Mouse (Mus musculus): ENCODE data around the gene Rbm47.

The Rbm47 gene

DNA sequence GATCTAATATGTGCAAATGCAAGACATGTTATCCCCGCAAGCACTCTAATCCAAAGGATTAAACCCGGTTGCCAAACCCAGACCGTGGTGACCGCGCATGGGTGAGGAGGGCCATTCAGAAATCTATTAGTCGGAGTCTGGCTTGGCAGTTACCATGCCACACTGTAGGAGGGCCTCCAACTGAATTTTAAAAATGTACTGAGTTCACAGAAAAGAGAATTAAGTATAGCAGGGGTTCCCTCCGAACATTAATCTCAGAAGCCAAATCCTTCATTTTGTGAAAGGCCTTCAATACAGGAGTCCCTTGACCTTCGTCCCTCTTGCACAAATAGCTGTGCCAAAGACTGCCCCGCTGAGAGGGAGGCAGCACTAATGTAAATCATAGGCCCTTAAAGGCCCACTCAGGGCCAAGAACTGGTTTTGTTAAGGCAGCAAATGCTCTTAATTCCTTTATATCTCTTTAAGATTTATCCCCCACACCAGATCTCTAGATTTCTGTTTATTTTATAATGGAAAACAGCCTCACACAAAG is 16.4 kb downstream of the Rbm47 start:
- no peak for DNase-seq

DNA sequence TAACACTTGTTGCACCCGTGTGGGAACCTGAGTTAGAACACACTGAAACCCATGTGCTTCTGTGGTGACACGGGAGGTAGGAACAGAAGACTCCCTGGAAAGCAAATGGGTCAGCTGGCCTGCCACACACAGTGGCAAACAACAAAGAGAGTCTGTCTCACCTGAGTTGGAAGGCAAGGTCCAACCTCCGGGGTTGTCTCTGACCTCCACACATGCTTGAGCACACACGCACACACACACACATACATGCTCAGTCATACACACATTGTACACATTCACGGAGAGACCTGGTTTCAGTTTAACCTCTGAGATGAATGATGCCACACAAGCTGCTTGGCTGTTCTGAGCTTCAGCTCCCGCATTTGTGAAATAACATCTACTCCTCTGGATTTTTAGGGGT is 18.3 kb downstream of the Rbm47 start:
- DNase-seq = no peak

DNA sequence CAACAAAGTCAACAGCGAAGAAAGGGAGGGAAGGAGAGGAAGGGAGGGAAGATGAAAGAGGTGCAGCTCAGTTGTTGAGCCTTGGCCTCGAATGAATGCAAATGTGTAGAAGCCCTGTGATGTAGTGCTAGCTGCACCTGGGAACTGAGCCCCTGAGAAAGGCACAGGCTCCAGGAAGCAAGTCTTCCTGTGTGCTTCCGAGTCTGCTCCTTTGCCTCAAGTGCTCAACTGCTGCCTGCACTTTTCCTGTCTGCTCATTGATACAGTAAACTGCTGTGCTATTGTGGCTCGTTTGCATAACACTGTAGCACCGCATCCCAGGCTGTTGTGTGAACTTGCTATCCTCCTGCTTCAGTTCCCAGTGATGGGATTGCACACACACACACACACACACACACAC is 19.4 kb downstream of the Rbm47 start:
- DNase-seq = peak; percentile 58

DNA sequence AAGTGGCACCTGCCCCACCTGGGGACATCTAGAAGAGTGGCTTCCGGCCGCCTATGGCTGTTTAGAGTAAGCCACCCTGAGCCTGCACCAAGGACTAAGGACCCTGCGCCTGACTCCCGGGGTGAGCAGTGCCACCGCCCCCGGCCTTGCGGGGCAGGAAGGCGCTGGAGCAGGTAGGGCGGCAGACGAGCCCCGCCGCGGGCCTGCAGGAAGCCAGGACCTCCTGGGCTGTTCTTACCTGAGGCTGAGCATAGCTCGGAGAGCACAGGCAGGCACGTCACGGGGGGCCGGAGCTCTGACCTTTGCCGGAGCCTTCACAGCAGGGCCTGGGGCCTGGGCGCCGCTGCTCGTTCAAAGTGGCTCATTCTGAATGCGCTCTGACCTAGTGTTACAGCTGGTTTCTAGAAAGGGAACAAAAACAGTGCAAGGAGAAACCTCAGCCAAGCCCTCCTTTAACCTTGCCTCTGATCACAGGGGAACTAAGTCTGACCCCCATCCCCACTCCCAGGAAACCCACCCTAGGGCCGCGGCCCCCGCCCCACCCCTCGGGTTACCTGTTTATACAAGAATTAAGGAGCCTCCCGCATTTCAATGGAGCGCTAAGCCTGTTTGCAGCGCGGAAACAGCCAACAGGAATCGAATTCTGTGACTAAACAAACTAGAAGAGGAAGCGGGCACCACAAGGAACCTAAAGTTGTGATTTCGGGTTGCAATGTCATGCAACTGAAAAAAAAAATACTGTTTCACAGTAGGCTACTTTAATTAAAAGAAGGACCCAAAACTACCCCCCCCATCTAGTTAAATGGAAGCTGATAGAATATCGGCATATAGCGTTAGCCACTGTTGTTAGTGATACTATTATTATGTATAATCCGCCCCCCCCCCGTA is 21.4 kb downstream of the Rbm47 start:
- DNase-seq = peak; percentile 69

DNA sequence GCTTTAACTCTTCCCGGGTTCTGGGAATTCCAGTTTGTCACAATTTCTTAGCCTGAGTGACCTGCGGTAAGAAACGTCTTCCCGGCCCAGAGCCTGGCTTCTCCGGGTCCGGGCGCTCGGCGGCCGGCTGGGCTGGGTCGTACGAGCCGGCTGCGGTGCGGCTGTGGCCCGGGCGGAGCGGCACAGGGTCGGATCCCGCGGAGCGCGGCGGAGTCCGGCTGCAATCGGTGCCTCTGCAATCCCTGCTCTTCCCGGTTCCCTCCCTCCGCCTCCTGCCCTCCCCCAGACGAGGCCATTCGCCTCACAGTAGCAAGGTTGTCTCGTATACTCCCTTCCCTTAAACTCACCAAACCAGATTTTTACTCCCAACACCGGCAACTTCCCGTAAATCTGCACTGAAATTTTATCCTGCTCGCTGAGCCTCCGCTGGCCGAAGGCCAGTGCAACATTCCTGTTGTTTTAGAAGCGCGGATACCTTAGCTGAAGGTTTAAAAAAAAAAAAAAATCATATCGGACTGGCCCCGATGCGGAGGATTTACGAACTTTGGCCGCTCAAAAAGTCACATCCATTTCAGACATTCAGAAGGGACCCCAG is 22.1 kb downstream of the Rbm47 start:
- DNase-seq = peak; percentile 39

DNA sequence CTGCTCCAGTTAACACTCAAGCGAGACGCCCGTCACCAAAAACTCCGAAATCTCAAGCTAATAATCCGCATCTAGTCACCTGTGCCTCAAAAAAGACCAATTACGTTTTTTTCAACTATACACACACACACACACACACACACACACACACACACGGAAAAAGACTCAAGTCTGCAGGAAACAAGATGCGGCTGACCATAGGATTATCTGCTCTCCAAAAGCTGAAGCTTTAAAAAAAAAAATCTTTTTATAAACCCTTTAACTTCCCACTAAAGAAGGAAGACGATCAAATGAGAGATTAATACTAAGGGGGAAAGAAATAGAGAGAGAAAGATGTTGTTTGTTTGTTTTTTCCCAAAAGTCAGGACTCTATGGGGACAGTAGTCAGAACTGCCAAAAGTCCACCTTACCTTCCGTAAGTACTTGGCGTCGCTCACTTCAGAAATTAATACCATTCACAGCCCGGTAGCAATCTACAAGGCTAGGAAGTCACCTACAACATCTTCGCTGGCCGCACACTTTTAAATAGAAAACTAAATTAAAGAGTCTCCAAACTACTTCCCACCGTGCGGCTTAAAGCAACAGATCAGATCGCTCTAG is 22.7 kb downstream of the Rbm47 start:
- no peak for DNase-seq

DNA sequence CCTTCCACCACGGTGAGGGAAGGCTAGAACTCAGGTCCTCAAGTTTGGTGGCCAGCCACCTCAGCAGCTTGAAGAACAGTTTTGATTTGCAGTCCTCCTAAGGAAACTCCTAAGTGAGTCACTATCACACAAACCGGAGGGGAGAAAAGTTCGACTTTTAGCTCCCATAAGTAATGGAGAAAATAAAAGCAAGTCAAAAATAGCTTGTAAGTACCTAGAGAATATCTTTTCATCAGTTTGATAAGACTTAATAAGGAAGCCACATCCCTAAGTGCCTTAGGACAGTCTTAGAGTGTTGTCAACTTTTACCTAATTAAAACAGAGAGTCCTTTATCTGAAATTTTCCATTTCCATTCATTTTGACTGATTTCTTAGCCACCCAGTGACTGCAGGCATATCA is 23.3 kb downstream of the Rbm47 start:
- no peak for DNase-seq

DNA sequence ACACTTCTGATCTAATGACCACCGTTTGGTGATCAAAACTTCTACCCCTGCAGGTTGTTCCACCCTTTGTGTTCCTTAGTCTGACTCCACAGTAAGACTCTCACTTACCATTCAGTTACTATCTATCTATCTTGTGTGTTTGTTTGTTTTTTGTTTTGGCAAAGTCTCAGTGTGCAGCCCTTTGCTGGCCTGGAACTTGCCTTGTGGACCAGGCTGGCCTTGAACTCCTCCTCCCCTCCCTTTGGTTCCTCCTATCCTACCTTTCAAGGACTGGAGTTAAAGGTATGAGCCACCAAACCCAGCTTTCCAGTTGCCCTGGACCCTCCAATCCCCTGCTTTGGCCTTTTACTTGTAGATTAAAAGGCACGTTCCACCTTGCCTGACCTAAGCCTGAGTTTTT is 23.8 kb downstream of the Rbm47 start:
- no peak for DNase-seq

DNA sequence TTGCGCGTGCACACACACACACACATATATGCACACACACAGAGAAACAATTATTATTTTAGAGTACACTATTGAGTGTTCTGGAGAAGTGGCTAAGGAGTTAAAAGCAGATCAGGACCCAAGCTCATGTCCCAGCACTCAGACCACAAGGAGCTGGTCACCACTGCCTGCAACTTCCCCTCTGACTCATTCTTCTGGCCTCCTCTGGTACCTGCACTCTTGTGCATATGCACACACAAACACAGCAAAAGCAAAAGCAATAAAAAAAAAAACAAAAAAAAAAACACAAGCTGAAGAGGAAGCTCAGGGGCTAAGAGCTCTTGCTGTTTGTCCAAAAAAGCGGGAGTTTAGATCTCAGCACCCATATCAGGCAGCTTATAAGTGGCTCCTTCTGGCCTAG is 25.6 kb downstream of the Rbm47 start:
- DNase-seq = no peak

DNA sequence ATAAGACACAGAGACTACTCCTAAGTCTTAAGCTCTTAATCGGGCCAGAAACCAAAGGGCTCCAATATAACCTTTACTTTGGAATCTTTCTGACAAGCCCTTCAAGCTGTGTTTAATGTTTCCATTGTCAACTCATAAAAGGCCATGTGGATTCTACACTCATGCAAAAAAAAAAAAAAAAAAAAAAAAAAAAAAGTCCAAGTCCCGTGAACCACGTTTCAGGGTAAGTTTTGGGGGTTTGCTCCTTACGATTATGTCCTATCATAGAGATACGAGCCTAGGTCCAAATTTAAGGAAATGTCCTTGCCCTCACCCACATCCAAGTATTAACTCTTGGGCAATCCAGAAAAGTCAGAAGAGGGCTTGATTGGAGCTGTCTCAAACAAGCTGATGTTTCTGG is 27.3 kb downstream of the Rbm47 start:
- no peak for DNase-seq

DNA sequence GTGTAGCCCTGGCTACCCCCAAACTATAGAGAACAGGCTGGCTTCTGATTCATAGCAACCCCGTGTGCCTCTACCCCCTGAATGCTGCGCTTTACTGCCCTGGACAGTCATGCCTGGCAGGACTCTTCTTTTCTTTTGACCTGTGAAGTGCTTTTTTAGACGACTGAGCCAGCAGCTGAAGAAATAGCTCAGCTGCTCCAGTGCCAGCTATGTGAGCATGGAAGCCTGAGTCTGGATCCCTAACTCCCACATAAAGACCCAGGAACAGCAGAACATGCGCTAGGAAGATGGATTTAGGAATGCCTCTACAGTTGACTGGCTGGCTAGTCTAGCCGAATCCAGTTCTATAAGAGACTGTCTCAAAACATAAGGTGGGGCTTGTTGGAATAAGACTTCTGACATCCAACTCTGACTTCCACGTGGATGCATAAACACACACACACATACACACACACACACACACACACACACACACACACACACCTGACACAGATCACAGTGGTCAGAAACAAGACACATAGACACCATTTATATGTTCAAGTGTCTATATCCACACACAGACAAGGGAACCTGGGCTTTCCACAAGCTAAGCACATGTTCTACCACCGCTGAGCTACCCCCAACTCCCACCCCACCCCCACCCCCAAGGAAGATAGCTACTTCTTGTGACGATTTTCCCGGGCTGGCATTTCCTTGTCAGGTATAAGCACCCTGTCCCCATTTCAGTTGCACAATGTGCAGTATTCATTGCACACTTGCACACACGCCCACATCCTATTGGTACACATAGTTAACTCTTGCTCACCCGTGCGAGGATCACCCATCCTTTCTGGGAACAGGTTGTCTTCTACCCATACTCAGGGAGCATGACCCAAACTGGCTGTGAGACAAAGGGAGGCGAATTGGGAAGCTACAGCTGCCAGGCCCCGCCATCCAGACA is 29.6 kb downstream of the Rbm47 start:
- no peak for DNase-seq

DNA sequence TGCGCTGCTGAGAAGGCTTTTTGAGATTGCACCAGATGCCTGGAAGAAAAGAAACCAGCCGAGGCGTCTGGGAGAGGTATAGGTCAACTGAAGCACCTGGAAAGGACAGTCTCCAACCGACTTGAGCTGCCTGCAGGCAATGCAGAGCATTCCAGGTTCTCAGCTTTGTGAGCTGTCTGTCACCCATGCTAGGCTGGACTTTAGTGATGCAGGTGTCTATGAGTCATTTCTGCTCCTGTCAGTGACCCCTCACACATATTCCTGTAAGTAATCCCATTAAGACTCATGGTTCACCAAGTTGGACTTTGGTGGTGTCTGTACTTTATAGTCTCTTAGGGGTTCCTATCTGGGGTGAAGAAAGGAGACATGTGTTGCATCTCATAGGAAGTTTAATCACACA is 31.4 kb downstream of the Rbm47 start:
- DNase-seq = no peak

DNA sequence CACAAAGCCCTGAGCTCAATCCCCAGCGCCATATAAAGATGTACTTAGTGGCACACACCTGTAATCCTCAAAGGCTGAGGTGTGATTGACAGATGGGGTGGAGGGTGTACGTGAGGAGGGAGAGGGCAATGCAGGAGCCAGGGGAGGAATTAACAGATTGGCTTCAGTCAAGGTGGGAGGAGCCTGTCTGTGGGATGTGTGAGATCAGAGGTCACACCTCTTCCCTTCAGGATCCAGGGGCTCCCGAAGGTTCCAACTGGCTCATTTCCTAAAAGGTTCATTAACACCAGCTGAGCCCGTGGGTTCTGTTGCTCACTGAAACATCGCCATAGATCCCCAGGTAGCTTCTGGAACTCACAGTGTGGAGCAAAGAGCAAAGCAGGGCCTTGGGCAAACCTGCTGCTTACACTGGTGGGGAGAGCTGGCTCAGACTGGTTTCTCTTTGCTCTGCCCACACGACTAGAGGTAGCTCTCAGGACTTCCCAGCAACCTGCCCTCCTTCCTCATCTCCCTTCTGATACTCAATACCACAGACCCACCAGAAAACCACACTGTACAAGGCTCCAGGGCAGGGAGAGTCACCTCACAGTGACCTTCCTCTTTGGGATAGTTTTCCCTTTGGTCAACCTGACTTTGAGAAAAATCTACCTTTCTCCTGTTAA is 33.2 kb downstream of the Rbm47 start:
- no peak for DNase-seq

DNA sequence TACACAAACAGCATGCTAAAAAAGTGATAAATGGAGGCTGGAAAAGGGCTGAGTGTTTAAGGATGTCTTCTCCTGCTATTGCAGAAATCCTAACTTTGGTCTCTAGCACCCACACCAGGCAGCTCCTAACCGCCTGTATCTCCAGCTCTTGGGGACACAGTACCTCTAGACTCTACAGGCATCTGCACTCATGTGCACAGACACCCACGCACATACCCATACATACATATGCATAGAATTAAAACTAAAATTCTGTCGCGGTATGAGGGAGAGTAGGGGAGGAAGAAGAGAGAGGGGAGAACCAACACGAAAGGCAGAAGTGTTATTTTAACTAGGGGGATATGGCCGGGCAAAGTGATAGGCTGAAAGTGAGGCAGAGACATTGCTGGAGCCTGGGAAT is 33.7 kb downstream of the Rbm47 start:
- DNase-seq = no peak

DNA sequence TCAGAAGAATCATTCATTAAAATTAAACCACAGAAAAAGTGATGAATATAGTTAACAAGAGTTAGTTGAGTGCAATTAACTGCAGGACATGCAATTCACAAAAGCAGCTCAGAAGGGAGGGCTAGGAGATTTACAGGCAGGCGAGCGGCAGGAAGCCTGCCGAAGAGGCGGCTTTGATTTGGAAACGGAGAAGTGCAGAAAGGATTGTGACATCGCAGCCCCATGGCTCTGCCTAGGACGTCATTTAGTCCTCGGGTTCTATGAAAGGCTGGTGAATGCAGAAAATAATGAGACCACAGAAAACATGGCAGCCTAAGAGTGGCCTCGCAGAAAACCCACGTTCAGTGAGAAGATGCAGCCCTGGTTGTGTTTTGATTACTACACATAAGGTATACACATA is 34.3 kb downstream of the Rbm47 start:
- no peak for DNase-seq

DNA sequence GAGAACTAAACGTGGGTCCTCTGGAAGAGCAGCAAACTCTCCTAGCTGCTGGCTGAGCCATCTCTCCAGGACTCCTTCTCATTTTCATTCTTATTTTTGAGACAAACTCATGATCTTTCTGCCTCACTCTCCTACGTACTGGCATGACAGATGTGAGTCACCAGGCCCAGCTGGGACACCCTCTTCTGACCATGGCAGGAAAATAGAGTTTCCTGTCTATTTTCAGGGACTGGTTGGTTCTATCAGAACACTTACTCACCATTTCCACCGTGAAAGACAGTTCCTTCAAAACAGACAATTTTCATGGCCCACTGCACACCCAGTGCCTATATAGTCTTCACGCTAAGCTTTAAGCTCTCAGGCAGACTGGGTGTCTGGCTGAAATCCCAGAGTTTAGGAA is 35.7 kb downstream of the Rbm47 start:
- DNase-seq = no peak

DNA sequence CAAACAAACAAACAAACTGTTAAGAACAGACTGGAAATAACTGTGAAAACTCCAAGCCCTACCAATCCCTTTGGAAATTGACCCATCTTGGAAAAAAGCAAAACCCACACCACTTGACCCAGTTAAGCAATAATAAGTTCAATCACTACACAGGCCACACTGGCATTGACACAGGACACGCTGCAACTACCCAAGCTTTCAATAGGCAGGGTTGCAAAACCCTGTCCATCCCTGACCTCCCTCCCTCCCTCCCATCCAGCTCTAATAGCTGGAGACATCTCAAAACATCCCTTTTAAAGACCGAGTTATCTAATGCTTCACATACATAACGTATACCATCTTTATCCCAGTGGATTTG is 37.1 kb downstream of the Rbm47 start:
- no peak for DNase-seq

DNA sequence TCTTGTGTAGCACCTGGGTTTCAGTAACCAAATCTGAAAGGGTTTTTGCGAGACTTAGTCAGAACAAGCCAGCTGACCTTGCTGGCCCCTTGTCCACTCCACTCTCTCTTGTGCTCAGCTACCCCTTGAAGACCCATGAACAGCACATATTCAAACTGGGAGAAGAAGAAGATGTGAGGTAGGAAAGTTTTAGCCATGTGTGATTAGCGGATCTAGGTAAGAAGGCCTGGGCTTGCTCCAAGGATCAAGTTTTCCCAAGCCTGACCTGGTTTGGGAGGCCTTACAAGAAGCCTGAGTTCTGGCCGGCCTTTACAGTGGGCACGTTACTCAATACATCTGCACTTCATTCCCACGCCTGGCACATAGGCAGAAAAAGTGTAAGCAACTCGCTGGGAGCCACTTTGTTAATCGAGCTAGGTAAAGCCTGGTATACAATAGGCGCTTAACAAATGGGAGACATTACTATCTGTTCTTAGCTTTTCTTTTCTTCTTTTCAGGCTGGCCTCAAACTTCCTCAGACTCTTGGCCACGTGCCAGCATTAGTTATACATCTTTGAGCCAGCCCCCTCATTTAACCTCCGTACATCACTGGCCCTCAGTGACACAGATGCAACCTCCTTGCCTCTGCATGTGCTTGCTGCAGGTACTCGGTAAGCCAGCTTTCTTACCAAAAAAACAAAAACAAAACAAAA is 37.6 kb downstream of the Rbm47 start:
- DNase-seq = no peak

DNA sequence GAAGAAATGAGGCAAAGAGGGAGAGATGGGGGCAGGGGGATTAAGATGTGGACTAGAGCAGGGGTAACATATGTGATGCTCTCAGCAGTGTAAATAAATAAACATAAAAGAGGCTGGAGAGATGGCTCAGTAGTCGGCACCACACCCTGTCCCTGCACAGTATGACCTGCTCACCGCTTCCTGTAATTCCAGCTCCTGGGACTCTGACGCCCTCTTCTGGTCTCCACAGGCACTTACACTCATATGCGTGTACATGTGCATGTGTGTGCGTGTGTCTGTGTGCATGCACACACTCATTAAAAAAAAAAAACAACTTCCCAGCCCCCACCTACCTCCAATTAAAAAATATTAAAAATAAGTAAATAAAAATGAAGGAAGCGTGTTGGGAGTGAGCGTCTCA is 38.3 kb downstream of the Rbm47 start:
- no peak for DNase-seq

DNA sequence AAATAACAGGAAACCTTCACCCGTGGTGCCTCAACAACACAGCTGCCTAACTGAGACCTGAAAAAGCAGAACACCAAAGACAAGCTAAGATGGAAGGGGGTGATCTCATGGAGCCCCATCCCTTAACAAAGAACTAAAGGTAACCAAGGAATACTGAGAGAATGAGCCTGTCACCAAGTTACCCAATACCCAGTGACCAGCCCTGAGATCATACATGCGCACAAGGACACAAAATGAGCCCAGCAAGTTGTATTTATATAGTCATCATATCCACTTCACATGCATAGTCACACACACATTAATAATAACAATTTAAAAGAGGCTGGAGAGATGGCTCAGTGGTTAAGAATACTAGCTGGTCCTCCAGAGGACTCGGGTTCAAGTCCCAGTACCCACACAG is 44.0 kb downstream of the Rbm47 start:
- DNase-seq = no peak

DNA sequence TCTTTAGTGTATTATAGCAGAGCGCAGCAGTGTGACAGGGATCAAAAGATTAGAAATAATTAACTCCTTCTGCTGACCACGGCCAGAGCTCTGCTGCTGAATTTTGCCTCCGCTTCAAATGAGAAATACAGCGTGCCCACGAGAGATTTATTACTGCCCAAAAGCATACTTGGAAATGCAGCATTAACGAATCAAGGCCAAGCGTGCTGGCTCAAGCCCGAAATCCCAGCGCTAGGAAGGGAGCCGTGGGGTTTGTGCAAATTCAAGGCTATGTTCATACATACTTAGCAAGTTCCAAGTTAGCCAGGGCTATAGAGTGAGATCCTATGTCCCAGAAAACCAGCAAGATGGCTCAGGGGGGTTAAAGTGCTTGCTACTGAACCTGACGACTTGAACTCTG is 47.5 kb downstream of the Rbm47 start:
- DNase-seq = no peak

DNA sequence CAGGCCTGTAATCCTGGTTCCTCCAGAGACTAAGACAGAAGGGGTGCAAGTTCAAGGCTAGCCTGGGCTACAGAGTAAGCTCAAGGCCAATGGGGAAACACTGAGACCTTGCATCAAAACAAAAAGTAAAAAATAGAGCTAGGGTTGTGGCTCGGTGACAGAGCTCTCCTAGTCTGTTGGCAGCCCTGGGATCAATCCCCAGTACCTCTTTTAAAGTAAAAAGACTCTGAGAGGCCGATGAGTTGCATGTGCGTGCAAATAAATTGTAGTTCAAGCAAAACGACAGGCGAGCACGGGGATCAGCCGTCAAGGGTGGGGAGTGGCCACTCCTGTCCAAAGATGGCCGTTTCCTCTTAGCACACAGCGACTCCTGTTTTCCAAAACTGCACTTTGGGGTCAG is 48.0 kb downstream of the Rbm47 start:
- no peak for DNase-seq

Data from thymus, postnatal 4 days (tissue).